Mouse (Mus musculus) embryonic facial prominence, embryonic 13.5 days (tissue): Measurements from ENCODE around the gene Rgs6. TPM values are rescaled to one million over a fixed set of nuclear protein-coding genes. Genes with fewer than 3 reads are reported as not detected.

Experiments
- ATAC-seq: fragments of 200-750 bp; cut with Nextera tagmentation; 2 replicates; pipeline ENCODE4 v1.8.0; 2017; ENCODE audit warnings: low read depth; ENCODE audit not compliant: insufficient number of reproducible peaks, insufficient read depth, low FRiP score, low TSS enrichment
- H3K27ac ChIP-seq: fragments of 300-500 bp; sonication (generic); 2 replicates; pipeline ENCODE4 v1.5.1; 2015; ENCODE audit warnings: moderate library complexity, mild to moderate bottlenecking, inconsistent platforms
- H3K27me3 ChIP-seq: fragments of 300-500 bp; sonication (generic); 2 replicates; pipeline ENCODE4 v1.6.1; 2015; ENCODE audit warnings: mild to moderate bottlenecking, inconsistent platforms
- H3K36me3 ChIP-seq: fragments of 300-500 bp; sonication (generic); 2 replicates; pipeline ENCODE4 v1.6.1; 2015; ENCODE audit warnings: mild to moderate bottlenecking, inconsistent platforms
- H3K4me1 ChIP-seq: fragments of 300-500 bp; sonication (generic); 2 replicates; pipeline ENCODE4 v1.6.1; 2015; ENCODE audit warnings: inconsistent platforms
- H3K4me2 ChIP-seq: fragments of 300-500 bp; sonication (generic); 2 replicates; pipeline ENCODE4 v1.6.1; 2015; ENCODE audit warnings: moderate library complexity, mild to moderate bottlenecking, inconsistent platforms
- H3K4me3 ChIP-seq: fragments of 300-500 bp; sonication (generic); 2 replicates; pipeline ENCODE4 v1.5.1; 2015; ENCODE audit warnings: mild to moderate bottlenecking, inconsistent platforms
- H3K9ac ChIP-seq: fragments of 300-500 bp; sonication (generic); 2 replicates; pipeline ENCODE4 v1.6.1; 2015; ENCODE audit warnings: mild to moderate bottlenecking, inconsistent platforms
- H3K9me3 ChIP-seq: fragments of 300-500 bp; sonication (generic); 2 replicates; pipeline ENCODE4 v1.6.1; 2016; ENCODE audit warnings: inconsistent platforms
- WGBS: fragments of 180-500 bp; shearing (Covaris S2); methylation state at CpG from one replicate; pipeline ENCODE4 v1.1.7; 2015; ENCODE audit warnings: mixed read lengths; 5-methylcytosine and 5-hydroxymethylcytosine counted together
- polyA plus RNA-seq: library from polyadenylated mRNA; unstranded; fragments of >200 nt; fragmentation: Nextera tagmentation; extraction: Ambion mirVana; gene quantifications from 2 replicates; pipeline ENCODE4 v1.2.1, GENCODE M21; 2015

The Rgs6 gene
- polyA plus RNA-seq, 1 experiment from 2014 or later: 11.9 TPM

- Histone ChIP-seq H3K4me2 (no peak overlapping the region), H3K27me3 (no peaks in the 10 kb centered on the region), H3K4me3 (no peak overlapping the region), H3K4me1 (no peaks in the 10 kb centered on the region), H3K9me3 (no peaks in the 10 kb centered on the region), H3K36me3 (no peaks in the 10 kb centered on the region), H3K27ac (no peak overlapping the region), H3K9ac (no peak overlapping the region)
- ATAC-seq: no peak
- 71% methylated on average over 2 of the region's 2 CpGs for WGBS
Observed at GRCm38 (mm10) chr12:83178770-83179169, 590.7 kb downstream of the Rgs6 start.

- WGBS: 75% methylated on average over 1 of the region's 1 CpGs
- Histone ChIP-seq H3K27me3 (no peaks in the 10 kb centered on the region), H3K9ac (no peak overlapping the region), H3K9me3 (no peaks in the 10 kb centered on the region), H3K4me2 (no peak overlapping the region), H3K4me3 (no peak overlapping the region), H3K36me3 (no peaks in the 10 kb centered on the region), H3K27ac (no peak overlapping the region), H3K4me1 (no peaks in the 10 kb centered on the region)
- no peak for ATAC-seq
Observed at GRCm38 (mm10) chr12:83179860-83180259, 591.8 kb downstream of the Rgs6 start.

GRCm38 (mm10) chr12:83180561-83180960 lies 592.5 kb downstream of the Rgs6 start:
- ATAC-seq: no peak
- no peaks in the 10 kb centered on the region for H3K4me1 ChIP-seq
- WGBS: 74% methylated on average over 6 of the region's 6 CpGs

GRCm38 (mm10) chr12:83201674-83202073 lies 613.6 kb downstream of the Rgs6 start:
- H3K27ac ChIP-seq: peak overlapping the region; percentile 28; the same call in 1 of the 2 replicates
- ATAC-seq: no peak

More at GRCm38 (mm10) chr12:83180561-83180960, 592.5 kb downstream of the Rgs6 start:
- no peaks in the 10 kb centered on the region for H3K27me3 ChIP-seq
- no peak overlapping the region for H3K4me2 ChIP-seq
- H3K9ac ChIP-seq: no peak overlapping the region
- no peak overlapping the region for H3K27ac ChIP-seq
- H3K9me3 ChIP-seq: no peaks in the 10 kb centered on the region
- no peaks in the 10 kb centered on the region for H3K36me3 ChIP-seq
- no peak overlapping the region for H3K4me3 ChIP-seq

GRCm38 (mm10) chr12:83204361-83204760 lies 616.3 kb downstream of the Rgs6 start:
- Histone ChIP-seq H3K4me1 (peaks cover 23% of the 10 kb centered on the region), H3K4me2 (no peak overlapping the region), H3K9ac (no peak overlapping the region), H3K4me3 (no peak overlapping the region), H3K27me3 (no peaks in the 10 kb centered on the region), H3K27ac (no peak overlapping the region), H3K36me3 (no peaks in the 10 kb centered on the region), H3K9me3 (no peaks in the 10 kb centered on the region)
- ATAC-seq: no peak
- WGBS: 67% methylated on average over 5 of the region's 5 CpGs

More at GRCm38 (mm10) chr12:83201674-83202073, 613.6 kb downstream of the Rgs6 start:
- 25% methylated on average over 3 of the region's 3 CpGs for WGBS
- Histone ChIP-seq H3K9me3 (no peaks in the 10 kb centered on the region), H3K36me3 (no peaks in the 10 kb centered on the region), H3K4me3 (no peak overlapping the region), H3K9ac (no peak overlapping the region), H3K27me3 (no peaks in the 10 kb centered on the region), H3K4me2 (no peak overlapping the region), H3K4me1 (peaks cover 11% of the 10 kb centered on the region)

- Histone ChIP-seq H3K4me3 (no peak overlapping the region), H3K36me3 (no peaks in the 10 kb centered on the region), H3K4me1 (peaks cover 30% of the 10 kb centered on the region), H3K9ac (no peak overlapping the region), H3K27me3 (no peaks in the 10 kb centered on the region), H3K27ac (no peak overlapping the region), H3K9me3 (no peaks in the 10 kb centered on the region), H3K4me2 (no peak overlapping the region)
- 67% methylated on average over 6 of the region's 6 CpGs for WGBS
- ATAC-seq: no peak
Observed at GRCm38 (mm10) chr12:83206866-83207265, 618.8 kb downstream of the Rgs6 start.

- ATAC-seq: no peak
- Histone ChIP-seq H3K4me3 (no peak overlapping the region), H3K9ac (no peak overlapping the region), H3K4me1 (peaks cover 25% of the 10 kb centered on the region), H3K27ac (no peak overlapping the region), H3K27me3 (no peaks in the 10 kb centered on the region), H3K36me3 (no peaks in the 10 kb centered on the region), H3K4me2 (no peak overlapping the region), H3K9me3 (no peaks in the 10 kb centered on the region)
- 78% methylated on average over 5 of the region's 5 CpGs for WGBS
Observed at GRCm38 (mm10) chr12:83207481-83207880, 619.4 kb downstream of the Rgs6 start.

GRCm38 (mm10) chr12:83208011-83208410 lies 619.9 kb downstream of the Rgs6 start:
- no peak overlapping the region for H3K4me3 ChIP-seq
- no peaks in the 10 kb centered on the region for H3K36me3 ChIP-seq
- no peak overlapping the region for H3K9ac ChIP-seq
- peaks cover 25% of the 10 kb centered on the region for H3K4me1 ChIP-seq
- H3K4me2 ChIP-seq: no peak overlapping the region
- H3K9me3 ChIP-seq: no peaks in the 10 kb centered on the region
- WGBS: 48% methylated on average over 8 of the region's 8 CpGs
- no peaks in the 10 kb centered on the region for H3K27me3 ChIP-seq
- ATAC-seq: no peak
- no peak overlapping the region for H3K27ac ChIP-seq

GRCm38 (mm10) chr12:83208841-83209240 lies 620.7 kb downstream of the Rgs6 start:
- H3K4me1 ChIP-seq: peaks cover 25% of the 10 kb centered on the region
- WGBS: 74% methylated on average over 6 of the region's 6 CpGs
- ATAC-seq: no peak

GRCm38 (mm10) chr12:83209461-83209860 lies 621.4 kb downstream of the Rgs6 start:
- H3K4me2 ChIP-seq: no peak overlapping the region
- no peaks in the 10 kb centered on the region for H3K27me3 ChIP-seq
- H3K9ac ChIP-seq: no peak overlapping the region
- no peak overlapping the region for H3K4me3 ChIP-seq
- H3K4me1 ChIP-seq: peaks cover 31% of the 10 kb centered on the region
- no peak overlapping the region for H3K27ac ChIP-seq
- no peak for ATAC-seq
- WGBS: 39% methylated on average over 6 of the region's 6 CpGs
- no peaks in the 10 kb centered on the region for H3K9me3 ChIP-seq
- H3K36me3 ChIP-seq: no peaks in the 10 kb centered on the region

More at GRCm38 (mm10) chr12:83208841-83209240, 620.7 kb downstream of the Rgs6 start:
- H3K9ac ChIP-seq: no peak overlapping the region
- no peak overlapping the region for H3K27ac ChIP-seq
- H3K9me3 ChIP-seq: no peaks in the 10 kb centered on the region
- no peak overlapping the region for H3K4me3 ChIP-seq
- H3K4me2 ChIP-seq: no peak overlapping the region
- H3K27me3 ChIP-seq: no peaks in the 10 kb centered on the region
- H3K36me3 ChIP-seq: no peaks in the 10 kb centered on the region

GRCm38 (mm10) chr12:83210294-83210693 lies 622.2 kb downstream of the Rgs6 start:
- no peaks in the 10 kb centered on the region for H3K36me3 ChIP-seq
- no peak overlapping the region for H3K4me2 ChIP-seq
- no peaks in the 10 kb centered on the region for H3K9me3 ChIP-seq
- H3K9ac ChIP-seq: no peak overlapping the region
- no peaks in the 10 kb centered on the region for H3K27me3 ChIP-seq
- no peak overlapping the region for H3K4me3 ChIP-seq
- peaks cover 32% of the 10 kb centered on the region for H3K4me1 ChIP-seq
- 61% methylated on average over 5 of the region's 5 CpGs for WGBS
- ATAC-seq: no peak
- H3K27ac ChIP-seq: no peak overlapping the region; the same call in 1 of the 2 replicates

- no peaks in the 10 kb centered on the region for H3K36me3 ChIP-seq
- ATAC-seq: no peak
- H3K4me1 ChIP-seq: peaks cover 32% of the 10 kb centered on the region
- H3K9me3 ChIP-seq: no peaks in the 10 kb centered on the region
- WGBS: 82% methylated on average over 3 of the region's 3 CpGs
- H3K27ac ChIP-seq: no peak overlapping the region
- no peaks in the 10 kb centered on the region for H3K27me3 ChIP-seq
- H3K4me3 ChIP-seq: no peak overlapping the region
- H3K4me2 ChIP-seq: no peak overlapping the region
- no peak overlapping the region for H3K9ac ChIP-seq
Observed at GRCm38 (mm10) chr12:83210735-83211134, 622.6 kb downstream of the Rgs6 start.
